Mouse (Mus musculus) adrenal gland, adult 8-10 months (tissue): ENCODE measurements around the gene Baz2b. TPM values are rescaled to one million over a fixed set of nuclear protein-coding genes. Genes with fewer than 3 reads are reported as not detected.
"Not testable (repeated sequence)": the region's sequence is repeated elsewhere in the genome, so short reads cannot be mapped to it uniquely, and the experiment has no call there.

ENCODE experiments used
- DNase-seq: peaks from one replicate; pipeline ENCODE4 v3.0.0; 2022
- total RNA-seq, 4 experiments: library from RNA; stranded (reverse); gene quantifications; 2 replicates each; pipeline ENCODE4 v1.2.4; 2022

Baz2b gene
- total RNA-seq, 4 experiments from 2014 or later: 66.7 to 95.8 (median 82.7) TPM

DNA sequence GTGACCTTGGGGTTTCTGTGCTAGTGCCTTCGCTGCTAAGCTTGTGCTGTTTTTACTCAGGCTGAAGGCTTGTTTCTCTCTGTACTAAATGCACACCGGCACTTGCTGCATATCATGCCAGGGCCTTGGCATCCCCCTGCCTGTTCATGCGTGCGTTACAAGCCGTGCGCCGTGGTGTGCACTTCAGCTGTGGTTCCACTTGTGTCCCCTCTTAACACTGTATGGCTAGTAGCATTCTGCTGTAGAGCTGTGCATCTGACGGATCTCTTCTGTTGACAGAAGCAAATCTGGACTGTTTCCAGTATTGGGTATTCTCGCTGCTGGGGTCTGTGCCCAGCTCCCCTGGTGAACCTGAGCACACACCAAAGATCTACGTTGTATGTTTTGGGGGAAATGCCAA lies 356.1 kb downstream of the Baz2b start:
- DNase-seq: no peak

GRCm38 (mm10) chr2:59852916-59853315 lies 356.7 kb downstream of the Baz2b start:
- no peak for DNase-seq

- DNase-seq: not testable (repeated sequence)
Observed at GRCm38 (mm10) chr2:59851885-59852284, 357.8 kb downstream of the Baz2b start.

Other genes starting within 250 kb of the Baz2b start
- gene March7, start within 50 bp of the Baz2b start, total RNA-seq: 10 to 100 TPM; 42.4 to 76.6 (median 60.0) TPM
- 10 to 100 TPM; 24.5 to 44.9 (median 34.8) TPM for gene Cd302, start 74.6 kb upstream of the Baz2b start, total RNA-seq
- 1 to 10 TPM; 1.1 to 2.0 (median 1.5) TPM for gene Ly75, start 173.5 kb upstream of the Baz2b start, total RNA-seq